Mouse (Mus musculus) kidney, adult 2 months (tissue): ENCODE measurements around the gene Hsp90b1. TPM values are rescaled to one million over a fixed set of nuclear protein-coding genes. Genes with fewer than 3 reads are reported as not detected.

Source experiments
- DNase-seq: peaks from one replicate; pipeline ENCODE4 v3.0.0; 2021
- H3K27ac ChIP-seq: fragments of 200-500 bp; 2 replicates; pipeline ENCODE4 v1.5.1; 2012; ENCODE audit warnings: low read depth, low read length, control low read depth, inconsistent platforms; ENCODE audit not compliant: insufficient read depth
- H3K27me3 ChIP-seq: fragments of 200-500 bp; replicated peaks from 2 replicates; pipeline ENCODE4 v1.6.1; 2012; ENCODE audit warnings: mild to moderate bottlenecking, moderate library complexity, low read length, inconsistent platforms; ENCODE audit not compliant: control insufficient read depth, insufficient read depth
- H3K36me3 ChIP-seq: fragments of 200-500 bp; 2 replicates; pipeline ENCODE4 v1.6.1; 2012; ENCODE audit warnings: mild to moderate bottlenecking, moderate library complexity, low read length, inconsistent platforms; ENCODE audit not compliant: control insufficient read depth, insufficient read depth
- H3K4me1 ChIP-seq: fragments of 200-500 bp; 2 replicates; pipeline ENCODE4 v1.6.1; 2011; ENCODE audit warnings: low read length; ENCODE audit not compliant: control insufficient read depth, insufficient read depth
- H3K4me3 ChIP-seq: fragments of 200-500 bp; 2 replicates; pipeline ENCODE4 v1.5.1; 2011; ENCODE audit warnings: mild to moderate bottlenecking, low read depth, low read length, control low read depth; ENCODE audit not compliant: insufficient read depth
- CTCF ChIP-seq: fragments of 200-500 bp; conservative IDR thresholded peaks from 2 replicates; pipeline ENCODE4 v1.5.1; 2011; ENCODE audit warnings: low read depth, mild to moderate bottlenecking, control low read depth, low read length, moderate library complexity, mixed read lengths; ENCODE audit not compliant: insufficient read depth, insufficient read length
- POLR2A ChIP-seq: fragments of 200-500 bp; IDR thresholded peaks from one replicate; pipeline ENCODE4 v1.6.1; 2011; ENCODE audit warnings: low read depth, low read length, control low read depth
- WGBS: fragments of 180-500 bp; shearing (Covaris S2); methylation state at CpG from one replicate; pipeline ENCODE4 v1.1.7; 2018; 5-methylcytosine and 5-hydroxymethylcytosine counted together
- polyA plus RNA-seq: library from polyadenylated mRNA; depleted of rRNA; stranded (reverse); fragments of >200 nt; gene quantifications from 2 replicates; pipeline ENCODE4 v1.2.3, GENCODE M21; 2012; rRNA removed

The Hsp90b1 gene
- polyA plus RNA-seq, result 47.4 and 64.6 TPM in 2 replicates

- under 1% methylated on average over 51 of the region's 51 CpGs for WGBS
- peaks cover 12% of the 10 kb centered on the region; the same call in 1 of the 2 replicates for H3K36me3 ChIP-seq
- peak within 1 kb of the TSS; percentile 84 for H3K4me3 ChIP-seq
- DNase-seq, result peak; percentile 100
- H3K27me3 ChIP-seq, result no peaks in the 10 kb centered on the region
- peak within 1 kb of the TSS; percentile 89 for H3K27ac ChIP-seq
- TF ChIP-seq POLR2A (peak; percentile 93), CTCF (no peak)
- H3K4me1 ChIP-seq, result peaks cover 14% of the 10 kb centered on the region; the same call in 1 of the 2 replicates
Observed at GRCm38 (mm10) chr10:86705318-86705921, at the start of gene Hsp90b1, which contains the start of gene Ttc41. TSS of gene Hsp90b1 (minus strand) at chr10:86705509. TSS of gene Ttc41 (plus strand) at chr10:86705811.

- no peak for DNase-seq
- no peak overlapping the region for H3K4me3 ChIP-seq
- TF ChIP-seq POLR2A (no peak), CTCF (no peak)
- no peaks in the 10 kb centered on the region for H3K27me3 ChIP-seq
- no peaks in the 10 kb centered on the region for H3K4me1 ChIP-seq
- no peak overlapping the region for H3K27ac ChIP-seq
- 92% methylated on average over 7 of the region's 7 CpGs for WGBS
- H3K36me3 ChIP-seq, result no peaks in the 10 kb centered on the region
Observed at GRCm38 (mm10) chr10:86744306-86744705, 39.0 kb upstream of the Hsp90b1 start.

GRCm38 (mm10) chr10:86742918-86743317 is 37.6 kb upstream of the Hsp90b1 start:
- WGBS, result 66% methylated on average over 2 of the region's 2 CpGs
- Histone ChIP-seq H3K4me3 (no peak overlapping the region), H3K4me1 (no peaks in the 10 kb centered on the region), H3K36me3 (no peaks in the 10 kb centered on the region), H3K27me3 (no peaks in the 10 kb centered on the region), H3K27ac (no peak overlapping the region)
- TF ChIP-seq CTCF (no peak), POLR2A (no peak)
- DNase-seq, result no peak

- no peaks in the 10 kb centered on the region for H3K36me3 ChIP-seq
- WGBS, result 77% methylated on average over 4 of the region's 4 CpGs
- no peak for DNase-seq
- no peaks in the 10 kb centered on the region for H3K4me1 ChIP-seq
- no peak overlapping the region for H3K27ac ChIP-seq
- TF ChIP-seq POLR2A (no peak), CTCF (no peak)
- H3K27me3 ChIP-seq, result no peaks in the 10 kb centered on the region
- no peak overlapping the region for H3K4me3 ChIP-seq
Observed at GRCm38 (mm10) chr10:86735036-86735435, 29.7 kb upstream of the Hsp90b1 start.

- Histone ChIP-seq H3K27ac (no peak overlapping the region), H3K36me3 (no peaks in the 10 kb centered on the region), H3K27me3 (no peaks in the 10 kb centered on the region), H3K4me3 (no peak overlapping the region), H3K4me1 (no peaks in the 10 kb centered on the region)
- DNase-seq, result no peak
- no peak for TF ChIP-seq POLR2A
- no peak for TF ChIP-seq CTCF
- WGBS, result 54% methylated on average over 2 of the region's 2 CpGs
Observed at GRCm38 (mm10) chr10:86731500-86731863, 26.2 kb upstream of the Hsp90b1 start.

- peak; percentile 84 for TF ChIP-seq CTCF
- no peak for TF ChIP-seq POLR2A
- Histone ChIP-seq H3K27ac (no peak overlapping the region), H3K4me3 (peak overlapping the region; percentile 47), H3K36me3 (no peaks in the 10 kb centered on the region), H3K27me3 (no peaks in the 10 kb centered on the region), H3K4me1 (no peaks in the 10 kb centered on the region)
- peak; percentile 88 for DNase-seq
- 5% methylated on average over 22 of the region's 22 CpGs for WGBS
Observed at GRCm38 (mm10) chr10:86730823-86731499, 25.7 kb upstream of the Hsp90b1 start.

DNA sequence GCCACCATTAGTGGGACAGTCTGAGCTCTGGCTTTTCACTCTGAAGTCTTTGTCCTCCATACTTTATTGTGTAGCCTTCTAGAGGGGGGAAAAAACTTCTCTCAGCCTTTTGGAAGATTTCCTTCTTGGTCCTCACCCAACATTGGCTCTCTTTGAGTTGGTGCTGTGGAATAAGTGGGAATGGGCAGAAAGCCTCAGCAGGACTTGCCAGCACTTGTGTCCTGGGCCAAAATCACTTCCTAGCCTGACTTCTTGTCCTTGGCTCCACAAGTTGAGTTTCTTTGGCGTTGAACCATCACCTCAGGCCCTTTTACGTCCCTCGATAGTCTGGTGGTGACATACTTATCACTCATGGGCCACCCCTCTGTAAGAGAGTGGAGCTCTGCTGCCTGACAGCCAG is 22.9 kb upstream of the Hsp90b1 start:
- TF ChIP-seq POLR2A (no peak), CTCF (no peak)

More for the DNA sequence above, 22.9 kb upstream of the Hsp90b1 start:
- H3K27ac ChIP-seq, result no peak overlapping the region
- H3K4me3 ChIP-seq, result no peak overlapping the region
- DNase-seq, result no peak
- WGBS, result 90% methylated on average over 3 of the region's 3 CpGs
- H3K4me1 ChIP-seq, result no peaks in the 10 kb centered on the region
- H3K27me3 ChIP-seq, result no peaks in the 10 kb centered on the region
- H3K36me3 ChIP-seq, result no peaks in the 10 kb centered on the region
